Mouse (Mus musculus): ENCODE results near the gene Sp2. TPM values are rescaled to one million over a fixed set of nuclear protein-coding genes. Genes with fewer than 3 reads are reported as not detected.
A peak's percentile ranks its signal among the peaks of the same experiment; 100 is the strongest.

Gene Sp2
- polyA plus RNA-seq, 1 experiment from 2014 or later = 18.9 TPM

- DNase-seq (ENCODE audit: low spot score) = no peak
- H3K27ac ChIP-seq (ENCODE audit: low read depth, low read length) = no peak overlapping the region
- WGBS = 73% methylated on average over 6 of the region's 6 CpGs
- H3K9ac ChIP-seq (ENCODE audit: low read depth, low read length) = no peak overlapping the region
- no peak for ATAC-seq (replicated peaks; ENCODE audit: low FRiP score)
- peaks cover 66% of the 10 kb centered on the region for H3K36me3 ChIP-seq (ENCODE audit: control insufficient read depth, insufficient read depth, low read length)
- H3K9me3 ChIP-seq (ENCODE audit: control insufficient read depth, low read length) = no peaks in the 10 kb centered on the region
- no peak overlapping the region for H3K4me2 ChIP-seq
- no peaks in the 10 kb centered on the region for H3K27me3 ChIP-seq (replicated peaks; ENCODE audit: control insufficient read depth, insufficient read depth, low read length)
- H3K4me1 ChIP-seq (replicated peaks; ENCODE audit: control insufficient read depth, insufficient read depth, low read length) = peaks cover 46% of the 10 kb centered on the region
- no peak overlapping the region for H3K4me3 ChIP-seq (ENCODE audit: low read depth, low read length)
Observed at GRCm38 (mm10) chr11:96952896-96953295, 29.9 kb downstream of the Sp2 start.

- ATAC-seq (replicated peaks; ENCODE audit: low FRiP score) (no peak), DNase-seq (ENCODE audit: low spot score) (no peak)
- WGBS = 84% methylated on average over 10 of the region's 10 CpGs
- Histone ChIP-seq H3K27me3 (replicated peaks; ENCODE audit: control insufficient read depth, insufficient read depth, low read length) (no peaks in the 10 kb centered on the region), H3K9me3 (ENCODE audit: control insufficient read depth, low read length) (no peaks in the 10 kb centered on the region), H3K9ac (ENCODE audit: low read depth, low read length) (no peak overlapping the region), H3K4me1 (replicated peaks; ENCODE audit: control insufficient read depth, insufficient read depth, low read length) (peaks cover 46% of the 10 kb centered on the region), H3K36me3 (ENCODE audit: control insufficient read depth, insufficient read depth, low read length) (peaks cover 64% of the 10 kb centered on the region), H3K4me2 (no peak overlapping the region), H3K27ac (ENCODE audit: low read depth, low read length) (no peak overlapping the region), H3K4me3 (ENCODE audit: low read depth, low read length) (no peak overlapping the region)
Observed at GRCm38 (mm10) chr11:96952426-96952825, 30.3 kb downstream of the Sp2 start.

GRCm38 (mm10) chr11:96950767-96951166 is 32.0 kb downstream of the Sp2 start:
- no peaks in the 10 kb centered on the region for H3K9me3 ChIP-seq (ENCODE audit: control insufficient read depth, low read length)
- H3K4me2 ChIP-seq = no peak overlapping the region
- H3K36me3 ChIP-seq (ENCODE audit: control insufficient read depth, insufficient read depth, low read length) = peaks cover 49% of the 10 kb centered on the region
- H3K27ac ChIP-seq (ENCODE audit: low read depth, low read length) = no peak overlapping the region
- H3K27me3 ChIP-seq (replicated peaks; ENCODE audit: control insufficient read depth, insufficient read depth, low read length) = no peaks in the 10 kb centered on the region
- WGBS = 91% methylated on average over 3 of the region's 3 CpGs
- no peak for DNase-seq (ENCODE audit: low spot score)
- H3K4me3 ChIP-seq (ENCODE audit: low read depth, low read length) = no peak overlapping the region
- ATAC-seq (replicated peaks; ENCODE audit: low FRiP score) = no peak
- H3K9ac ChIP-seq (ENCODE audit: low read depth, low read length) = no peak overlapping the region
- peaks cover 30% of the 10 kb centered on the region for H3K4me1 ChIP-seq (replicated peaks; ENCODE audit: control insufficient read depth, insufficient read depth, low read length)

- Histone ChIP-seq H3K27ac (ENCODE audit: low read depth, low read length) (peak overlapping the region; percentile 87), H3K4me2 (peak overlapping the region; percentile 80), H3K9me3 (ENCODE audit: control insufficient read depth, low read length) (no peaks in the 10 kb centered on the region), H3K9ac (ENCODE audit: low read depth, low read length) (peak overlapping the region; percentile 60), H3K27me3 (replicated peaks; ENCODE audit: control insufficient read depth, insufficient read depth, low read length) (no peaks in the 10 kb centered on the region), H3K4me3 (ENCODE audit: low read depth, low read length) (peak overlapping the region; percentile 71), H3K36me3 (ENCODE audit: control insufficient read depth, insufficient read depth, low read length) (peaks cover 34% of the 10 kb centered on the region), H3K4me1 (replicated peaks; ENCODE audit: control insufficient read depth, insufficient read depth, low read length) (peaks cover 18% of the 10 kb centered on the region)
- 44% methylated on average over 4 of the region's 4 CpGs for WGBS
- ATAC-seq (replicated peaks; ENCODE audit: low FRiP score) (peak; percentile 80), DNase-seq (ENCODE audit: low spot score) (peak; percentile 77)
Observed at GRCm38 (mm10) chr11:96947849-96948248, 34.9 kb downstream of the Sp2 start.

- ATAC-seq (replicated peaks; ENCODE audit: low FRiP score) (no peak), DNase-seq (ENCODE audit: low spot score) (no peak)
- Histone ChIP-seq H3K4me2 (peak overlapping the region; percentile 80), H3K27me3 (replicated peaks; ENCODE audit: control insufficient read depth, insufficient read depth, low read length) (no peaks in the 10 kb centered on the region), H3K4me3 (ENCODE audit: low read depth, low read length) (peak overlapping the region; percentile 71), H3K36me3 (ENCODE audit: control insufficient read depth, insufficient read depth, low read length) (peaks cover 21% of the 10 kb centered on the region), H3K9me3 (ENCODE audit: control insufficient read depth, low read length) (no peaks in the 10 kb centered on the region), H3K9ac (ENCODE audit: low read depth, low read length) (peak overlapping the region; percentile 60), H3K27ac (ENCODE audit: low read depth, low read length) (peak overlapping the region; percentile 83), H3K4me1 (replicated peaks; ENCODE audit: control insufficient read depth, insufficient read depth, low read length) (peaks cover 26% of the 10 kb centered on the region)
- WGBS = 62% methylated on average over 9 of the region's 9 CpGs
Observed at GRCm38 (mm10) chr11:96946498-96946897, 36.3 kb downstream of the Sp2 start.

GRCm38 (mm10) chr11:96944844-96945580 is 37.7 kb downstream of the Sp2 start:
- Histone ChIP-seq H3K4me1 (replicated peaks; ENCODE audit: control insufficient read depth, insufficient read depth, low read length) (peaks cover 34% of the 10 kb centered on the region), H3K9me3 (ENCODE audit: control insufficient read depth, low read length) (no peaks in the 10 kb centered on the region), H3K27me3 (replicated peaks; ENCODE audit: control insufficient read depth, insufficient read depth, low read length) (no peaks in the 10 kb centered on the region), H3K36me3 (ENCODE audit: control insufficient read depth, insufficient read depth, low read length) (peaks cover 14% of the 10 kb centered on the region; the same call in 1 of the 2 replicates), H3K27ac (ENCODE audit: low read depth, low read length) (peak overlapping the region; percentile 83), H3K4me2 (peak overlapping the region; percentile 80), H3K9ac (ENCODE audit: low read depth, low read length) (peak overlapping the region; percentile 77), H3K4me3 (ENCODE audit: low read depth, low read length) (peak overlapping the region; percentile 71)
- ATAC-seq (replicated peaks; ENCODE audit: low FRiP score) (no peak), DNase-seq (ENCODE audit: low spot score) (no peak)
- 39% methylated on average over 14 of the region's 14 CpGs for WGBS

GRCm38 (mm10) chr11:96943746-96944304 is 38.9 kb downstream of the Sp2 start, which contains the start of gene Pnpo:
Gene Pnpo (minus strand): TSS chr11:96943986.
- peaks cover 26% of the 10 kb centered on the region for H3K4me1 ChIP-seq (replicated peaks; ENCODE audit: control insufficient read depth, insufficient read depth, low read length)
- ATAC-seq (replicated peaks; ENCODE audit: low FRiP score) (peak; percentile 85), DNase-seq (ENCODE audit: low spot score) (peak; percentile 86)
- H3K4me2 ChIP-seq = peak within 1 kb of the TSS; percentile 80
- peaks cover 15% of the 10 kb centered on the region for H3K36me3 ChIP-seq (ENCODE audit: control insufficient read depth, insufficient read depth, low read length)
- H3K9me3 ChIP-seq (ENCODE audit: control insufficient read depth, low read length) = no peaks in the 10 kb centered on the region
- no peaks in the 10 kb centered on the region for H3K27me3 ChIP-seq (replicated peaks; ENCODE audit: control insufficient read depth, insufficient read depth, low read length)
- H3K9ac ChIP-seq (ENCODE audit: low read depth, low read length) = peak within 1 kb of the TSS; percentile 77
- H3K4me3 ChIP-seq (ENCODE audit: low read depth, low read length) = peak within 1 kb of the TSS; percentile 71
- under 1% methylated on average over 29 of the region's 29 CpGs for WGBS
- H3K27ac ChIP-seq (ENCODE audit: low read depth, low read length) = peak within 1 kb of the TSS; percentile 95

- H3K4me2 ChIP-seq = peak overlapping the region; percentile 80
- H3K9ac ChIP-seq (ENCODE audit: low read depth, low read length) = peak overlapping the region; percentile 77
Observed at GRCm38 (mm10) chr11:96941989-96942590, 40.7 kb downstream of the Sp2 start.

More at GRCm38 (mm10) chr11:96941989-96942590, 40.7 kb downstream of the Sp2 start:
- Histone ChIP-seq H3K27ac (ENCODE audit: low read depth, low read length) (peak overlapping the region; percentile 95), H3K4me3 (ENCODE audit: low read depth, low read length) (peak overlapping the region; percentile 71), H3K36me3 (ENCODE audit: control insufficient read depth, insufficient read depth, low read length) (peaks cover 15% of the 10 kb centered on the region), H3K27me3 (replicated peaks; ENCODE audit: control insufficient read depth, insufficient read depth, low read length) (no peaks in the 10 kb centered on the region), H3K4me1 (replicated peaks; ENCODE audit: control insufficient read depth, insufficient read depth, low read length) (peaks cover 35% of the 10 kb centered on the region), H3K9me3 (ENCODE audit: control insufficient read depth, low read length) (no peaks in the 10 kb centered on the region)
- 54% methylated on average over 6 of the region's 6 CpGs for WGBS
- ATAC-seq (replicated peaks; ENCODE audit: low FRiP score) (peak; percentile 76), DNase-seq (ENCODE audit: low spot score) (no peak)
